Comparison of ENCODE assay signal across 27 mouse cellular contexts in the genomic region with DNA sequence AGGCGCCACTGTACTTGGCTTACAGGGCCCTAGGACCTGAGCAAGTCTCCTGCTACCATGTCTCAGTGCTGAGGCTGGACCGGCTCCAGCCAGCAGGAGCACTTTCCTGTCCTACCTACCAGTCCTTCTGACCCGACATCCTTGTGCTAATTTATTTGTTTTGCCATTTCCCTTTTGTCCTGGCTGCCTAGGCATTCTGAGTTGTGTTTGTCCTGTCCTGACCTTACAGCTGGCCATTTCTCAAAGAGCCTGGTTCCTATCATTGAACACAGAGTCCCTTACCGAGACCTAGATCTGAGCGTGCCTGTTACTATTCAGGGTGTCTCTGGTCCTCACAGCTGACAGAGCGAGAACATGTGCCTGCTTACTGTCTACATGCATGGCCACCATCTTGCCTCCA. TPM values are rescaled to one million over a fixed set of nuclear protein-coding genes. Genes with fewer than 3 reads are reported as not detected.
DNase-seq lines count a peak whose midpoint lies in the region; TF ChIP-seq lines count a peak whose summit lies in the region.
"Had no signal": no experiment of that assay in that cellular context is flagged by ENCODE, and none has a peak within 500 bp of the region (broad histone marks: within the 10 kb centered on the region; RNA-seq: fewer than 3 reads in every experiment).

No protein-coding gene starts in this region.

- H3K9ac ChIP-seq in CH12.LX (ENCODE audit: insufficient read depth, low read depth) = no peak overlapping the region
- H3K9ac ChIP-seq: forebrain, embryonic 13.5 days; heart, embryonic 13.5 days; hindbrain, embryonic 14.5 days; limb, embryonic 15.5 days; liver, embryonic 13.5 days had no signal

- H3K27ac ChIP-seq in kidney, adult 2 months (ENCODE audit: insufficient read depth, low read depth, low read length) = no peak overlapping the region
- H3K27ac ChIP-seq in CH12.LX (ENCODE audit: insufficient read depth, low read depth) = no peak overlapping the region
- H3K27ac ChIP-seq: forebrain, embryonic 13.5 days; heart, embryonic 13.5 days; hindbrain, embryonic 14.5 days; limb, embryonic 10.5 days; limb, embryonic 15.5 days; liver, embryonic 13.5 days had no signal

- TF ChIP-seq EP300 in CH12.LX (IDR thresholded peaks at IDR 0.05; ENCODE audit: low read length) = no peak

- no peak overlapping the region for H3K4me2 ChIP-seq in CH12.LX (ENCODE audit: insufficient read depth, low read depth, poor library complexity, severe bottlenecking)
- H3K4me2 ChIP-seq: forebrain, embryonic 13.5 days; heart, embryonic 13.5 days; hindbrain, embryonic 14.5 days; limb, embryonic 15.5 days; liver, embryonic 13.5 days had no signal

- peak; percentile 71 for DNase-seq in kidney, adult 2 months
- DNase-seq in kidney, adult 11 months = no peak
- peak; percentile 31 to 67 for DNase-seq in kidney, postnatal 25 days
- no peak for DNase-seq in kidney, adult 18-20 months
- DNase-seq in CH12.LX (ENCODE audit: extremely low read depth) = no peak
- peak; percentile 41 to 67 for DNase-seq in kidney, postnatal 36 days
- no peak for DNase-seq in cerebellum, adult 18-20 months
- DNase-seq: adrenal gland, adult 8-10 months; cerebellum, adult 9-10 months; cerebellum, postnatal 36 days; gastrocnemius, postnatal 14 days; heart, postnatal 10 days; layer of hippocampus, postnatal 36 days; liver, embryonic 13.5 days; lung, adult 18-20 months; right cerebral cortex, postnatal 4 days; thymus, adult 2 months; thymus, postnatal 36 days had no signal

- TF ChIP-seq RAD21 in CH12.LX (IDR thresholded peaks at IDR 0.05; ENCODE audit: low read depth, low read length) = no peak

- in situ Hi-C loops in CH12.LX (cut with MboI; ENCODE audit: low pct_ligation_motif_present, low pct_unique_long_range_greater_than_20kb, low sequenced_read_pairs) = no loop called here

- no peak for TF ChIP-seq CTCF in kidney, adult 2 months (conservative IDR thresholded peaks at IDR 0.05; ENCODE audit: insufficient read depth, insufficient read length, low read depth, low read length)
- no peak for TF ChIP-seq CTCF in CH12.LX (conservative IDR thresholded peaks at IDR 0.05 in 1 of 2, IDR thresholded peaks at IDR 0.05 in 1 of 2; ENCODE audit: low read depth in 2 of 2, low read length in 2 of 2)

- dilution Hi-C loops in CH12.LX (cut with MboI; ENCODE audit: extremely low pct_ligation_motif_present, extremely low pct_unique_long_range_greater_than_20kb, low sequenced_read_pairs) = no loop called here

- no peak for TF ChIP-seq POLR2A in kidney, adult 2 months (IDR thresholded peaks at IDR 0.05; ENCODE audit: low read depth, low read length)
- no peak for TF ChIP-seq POLR2A in CH12.LX (IDR thresholded peaks at IDR 0.05; ENCODE audit: low read depth, low read length)

- no peak overlapping the region for H3K4me3 ChIP-seq in kidney, adult 2 months (ENCODE audit: insufficient read depth, low read depth, low read length)
- H3K4me3 ChIP-seq in CH12.LX (replicated peaks in 1 of 3; ENCODE audit: low read depth in 2 of 3, low read length in 2 of 3, poor library complexity in 1 of 3) = no peak overlapping the region
- H3K4me3 ChIP-seq: forebrain, embryonic 13.5 days; heart, embryonic 13.5 days; limb, embryonic 10.5 days; limb, embryonic 15.5 days; liver, embryonic 13.5 days had no signal

- H3K79me2 ChIP-seq in CH12.LX (replicated peaks; ENCODE audit: control insufficient read depth, extremely low read depth, insufficient read depth, poor library complexity, severe bottlenecking) = no peaks in the 10 kb centered on the region

- H3K9me3 ChIP-seq in CH12.LX (replicated peaks; ENCODE audit: low read length) = no peaks in the 10 kb centered on the region
- H3K9me3 ChIP-seq: forebrain, embryonic 13.5 days; heart, embryonic 13.5 days; limb, embryonic 10.5 days; limb, embryonic 15.5 days; liver, embryonic 13.5 days had no signal

- no peaks in the 10 kb centered on the region for H3K27me3 ChIP-seq in kidney, adult 2 months (replicated peaks; ENCODE audit: control insufficient read depth, insufficient read depth, low read length)
- H3K27me3 ChIP-seq in CH12.LX (replicated peaks) = peaks cover 8% of the 10 kb centered on the region

- no peaks in the 10 kb centered on the region for H3K36me3 ChIP-seq in kidney, adult 2 months (ENCODE audit: control insufficient read depth, insufficient read depth, low read length)
- peaks cover 0 to 4% of the 10 kb centered on the region in 2 experiments for H3K36me3 ChIP-seq in CH12.LX (replicated peaks in 1 of 2; ENCODE audit: control insufficient read depth in 1 of 2, insufficient read depth in 1 of 2, low read length in 1 of 2)
- H3K36me3 ChIP-seq: heart, embryonic 13.5 days; limb, embryonic 10.5 days; limb, embryonic 15.5 days; liver, embryonic 13.5 days had no signal

- peaks cover 2% of the 10 kb centered on the region; the same call in 1 of the 2 replicates for H3K4me1 ChIP-seq in kidney, adult 2 months (ENCODE audit: control insufficient read depth, insufficient read depth, low read length)
- peaks cover 22 to 52% of the 10 kb centered on the region in 2 experiments for H3K4me1 ChIP-seq in CH12.LX (ENCODE audit: control insufficient read depth in 1 of 2, insufficient read depth in 2 of 2)

- 62% methylated on average over 6 of the region's 6 CpGs for WGBS in kidney, adult 2 months

TF ChIP-seq in CH12.LX, 34 proteins besides CTCF, POLR2A, EP300 and RAD21:
- no peak for TF ChIP-seq ZKSCAN1 (IDR thresholded peaks at IDR 0.05; ENCODE audit: borderline replicate concordance, low read depth, low read length)
- TF ChIP-seq MAX (IDR thresholded peaks at IDR 0.05; ENCODE audit: low read length) = peak; percentile 15; the same call in 1 of the 2 replicates

RNA-seq across cellular contexts. Expression of gene Rasl10a, which starts 3.1 kb away (rescaled TPM):
- 1.1 and 1.3 TPM in 2 replicates for polyA plus RNA-seq in kidney, adult 2 months (2012; rRNA removed)
- total RNA-seq in CH12.LX (2012; rRNA removed) (6.5 and 9.1 TPM in 2 replicates), CH12.LX (2014; rRNA removed) (2.1 and 3.0 TPM in 2 replicates)
- polyA plus RNA-seq in CH12.LX (2012; ENCODE audit: insufficient read length, low read depth) = 6.3 and 7.5 TPM in 2 replicates
- total RNA-seq: granulocyte monocyte progenitor cell, adult 5-6 weeks; hematopoietic stem cell, adult 5-6 weeks had no signal
- polyA plus RNA-seq: activated CD4-positive, CD25-positive, alpha-beta regulatory T cell, adult 4 months; CD4-positive, CD25-positive, alpha-beta regulatory T cell, adult 4 months; forebrain, embryonic 13.5 days had no signal

RNA-seq across cellular contexts. Expression of gene Gas2l1, which starts 10.3 kb away (rescaled TPM):
- 40.2 and 48.3 TPM in 2 replicates for polyA plus RNA-seq in kidney, adult 2 months (2012; rRNA removed)
- 8.8 and 10.0 TPM in 2 replicates for total RNA-seq in CH12.LX (2012; rRNA removed)
- 2.6 and 3.3 TPM in 2 replicates for total RNA-seq in CH12.LX (2014; rRNA removed)
- polyA plus RNA-seq in CH12.LX (2012; ENCODE audit: insufficient read length, low read depth) = 10.2 and 12.5 TPM in 2 replicates

RNA-seq across cellular contexts. Expression of gene Rhbdd3, which starts 43.9 kb away (rescaled TPM):
- 26.4 and 35.6 TPM in 2 replicates for polyA plus RNA-seq in kidney, adult 2 months (2012; rRNA removed)
- 16.8 and 17.0 TPM in 2 replicates for total RNA-seq in CH12.LX (2012; rRNA removed)
- 11.6 and 15.0 TPM in 2 replicates for total RNA-seq in CH12.LX (2014; rRNA removed)
- 16.0 and 20.6 TPM in 2 replicates for polyA plus RNA-seq in CH12.LX (2012; ENCODE audit: insufficient read length, low read depth)

RNA-seq across cellular contexts. Expression of gene Ewsr1, which starts 44.2 kb away (rescaled TPM):
- polyA plus RNA-seq in kidney, adult 2 months (2012; rRNA removed) = 204 and 218 TPM in 2 replicates
- 399 and 425 TPM in 2 replicates for total RNA-seq in CH12.LX (2012; rRNA removed)
- 418 and 428 TPM in 2 replicates for total RNA-seq in CH12.LX (2014; rRNA removed)
- 1,159 and 1,267 TPM in 2 replicates for polyA plus RNA-seq in CH12.LX (2012; ENCODE audit: insufficient read length, low read depth)

Comparison
In these comparisons a context has a peak if more than half of its experiments do, and no peak if none do; other contexts are left out.
1. DNase-seq: peak in kidney, adult 2 months (single experiment), kidney, postnatal 25 days (2 of 2) and kidney, postnatal 36 days (2 of 2); none in kidney, adult 11 months (single experiment), kidney, adult 18-20 months (single experiment), CH12.LX (single experiment) and cerebellum, adult 18-20 months (0 of 2).